Mouse (Mus musculus) spleen, postnatal 4 days (tissue): ENCODE results near the gene Git2.

Source experiments
- DNase-seq, 2 experiments: peaks; one replicate each; pipeline ENCODE4 v3.0.0; 2022; ENCODE audit warnings: low spot score in 2 of 2

The Git2 gene

GRCm38 (mm10) chr5:114686726-114687210 lies 88.5 kb downstream of the Git2 start:
- no peak for DNase-seq

GRCm38 (mm10) chr5:114685986-114686385 lies 89.3 kb downstream of the Git2 start:
- DNase-seq, result no peak

- DNase-seq, result no peak
Observed at GRCm38 (mm10) chr5:114681717-114682116, 93.6 kb downstream of the Git2 start.

- DNase-seq, result no peak
Observed at GRCm38 (mm10) chr5:114680676-114681285, 94.5 kb downstream of the Git2 start.

- no peak for DNase-seq
Observed at GRCm38 (mm10) chr5:114679841-114680591, 95.3 kb downstream of the Git2 start.
